ENCODE assay signal across 9 mouse cellular contexts in the genomic region with DNA sequence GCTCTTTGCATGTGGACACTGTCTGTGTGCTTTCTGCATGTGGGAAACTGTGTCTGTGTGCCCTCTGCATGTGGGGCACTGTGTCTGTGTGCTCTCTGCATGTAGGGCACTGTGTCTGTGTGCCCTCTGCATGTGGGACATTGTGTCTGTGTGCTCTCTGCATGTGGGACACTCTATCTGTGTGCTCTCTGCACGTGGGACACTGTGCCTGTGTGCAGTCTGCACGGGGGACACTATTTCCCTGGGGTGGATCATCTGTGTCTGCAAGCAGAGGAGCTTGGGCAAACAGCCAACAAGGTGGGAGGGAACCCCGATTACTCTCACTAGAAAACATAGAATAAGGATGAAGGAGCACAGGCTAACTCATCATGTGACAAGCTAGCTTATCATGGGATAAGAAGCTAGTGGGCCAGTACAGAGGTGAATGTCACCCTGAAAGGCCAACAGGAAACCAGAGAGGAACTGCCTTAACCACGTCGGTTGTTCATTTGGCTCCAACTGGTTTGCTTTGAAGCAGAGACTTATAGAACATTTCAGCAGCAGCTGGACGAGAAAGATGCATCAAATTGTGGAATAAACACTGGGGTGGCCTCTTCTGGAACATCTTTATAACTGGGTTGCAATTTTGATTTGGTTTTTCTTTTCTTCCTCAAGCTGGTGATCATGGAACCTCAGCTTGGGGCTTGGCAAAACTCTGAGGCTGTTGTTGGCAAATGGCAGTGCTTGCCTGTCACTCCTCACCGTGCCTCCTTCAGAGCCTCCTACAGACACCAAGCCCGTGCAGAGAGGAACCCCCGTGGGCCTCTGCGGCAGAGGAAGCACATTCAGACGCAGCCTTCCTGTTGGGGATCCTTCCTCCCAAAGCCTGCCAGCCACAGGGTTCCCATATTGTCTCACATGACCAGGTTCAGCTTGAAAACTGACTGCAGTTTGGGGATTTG. TPM values are rescaled to one million over a fixed set of nuclear protein-coding genes. Genes with fewer than 3 reads are reported as not detected.
DNase-seq lines count a peak whose midpoint lies in the region; ATAC-seq lines count a peak whose summit lies in the region.
"Had no signal": no experiment of that assay in that cellular context is flagged by ENCODE, and none has a peak within 500 bp of the region (broad histone marks: within the 10 kb centered on the region; RNA-seq: fewer than 3 reads in every experiment).

No protein-coding gene starts in this region.

- H3K27me3 ChIP-seq in embryonic facial prominence, embryonic 14.5 days (replicated peaks; ENCODE audit: control insufficient read depth, insufficient read depth, low read length): no peaks in the 10 kb centered on the region

- peak overlapping the region; percentile 10 for H3K27ac ChIP-seq in embryonic facial prominence, embryonic 14.5 days (replicated peaks; ENCODE audit: low read depth, low read length)

- peaks cover 11% of the 10 kb centered on the region for H3K4me1 ChIP-seq in embryonic facial prominence, embryonic 14.5 days (ENCODE audit: control insufficient read depth, insufficient read depth, low read length)

- H3K36me3 ChIP-seq in embryonic facial prominence, embryonic 14.5 days (ENCODE audit: control insufficient read depth, insufficient read depth, low read length): no peaks in the 10 kb centered on the region
- H3K36me3 ChIP-seq: G1E had no signal

- no peak for ATAC-seq in embryonic facial prominence, embryonic 14.5 days (ENCODE audit: low read depth)
- ATAC-seq in megakaryocyte-erythroid progenitor cell, adult 5-6 weeks (replicated peaks; ENCODE audit: low FRiP score, low TSS enrichment, poor library complexity, severe bottlenecking): peak; percentile 52; the same call in 1 of the 2 replicates

- H3K4me2 ChIP-seq in embryonic facial prominence, embryonic 14.5 days (ENCODE audit: low read depth, low read length): no peak overlapping the region

- no peaks in the 10 kb centered on the region for H3K9me3 ChIP-seq in embryonic facial prominence, embryonic 14.5 days (ENCODE audit: control insufficient read depth, low read length)

- intact Hi-C loops in left cerebral cortex, postnatal 14 days (cut with DNase I): no loop called here

- H3K9ac ChIP-seq in embryonic facial prominence, embryonic 14.5 days (ENCODE audit: low read depth, low read length): no peak overlapping the region

- peak; percentile 98 for DNase-seq in heart, adult 11 months
- no peak for DNase-seq in heart, adult 8-10 months (ENCODE audit: low spot score)
- DNase-seq in CD4-positive helper T cell, adult 2 months (ENCODE audit: low read depth, low spot score): peak; percentile 57
- DNase-seq in embryonic facial prominence, embryonic 14.5 days (ENCODE audit: low spot score): no peak
- peak; percentile 52 to 64 for DNase-seq in left cerebral cortex, postnatal 14 days (ENCODE audit: low spot score in 2 of 2)
- DNase-seq in thymus, postnatal 4 days: peak; percentile 78
- DNase-seq in urinary bladder, adult 2 months (ENCODE audit: low spot score): no peak

- 23% methylated on average over 11 of the region's 11 CpGs for WGBS in embryonic facial prominence, embryonic 14.5 days

- no peak overlapping the region for H3K4me3 ChIP-seq in embryonic facial prominence, embryonic 14.5 days (ENCODE audit: low read depth, low read length)

RNA-seq across cellular contexts. Expression of a gene that starts 20.9 kb away (rescaled TPM):
- 1 to 10 TPM in 2 of 4 experiments, under 1 TPM in 2; 0.79 to 2.2 (median 1.1) TPM for total RNA-seq in heart, adult 8-10 months (2022)
- 20.1 and 23.5 TPM in 2 replicates for polyA plus RNA-seq in embryonic facial prominence, embryonic 14.5 days (2014; fragmentation: Nextera tagmentation; extraction: Ambion mirVana)
- total RNA-seq in left cerebral cortex, postnatal 14 days (2021): 10 to 100 TPM; 28.8 to 33.1 TPM
- 6.9 and 12.7 TPM in 2 replicates for total RNA-seq in megakaryocyte-erythroid progenitor cell, adult 5-6 weeks (2014; fragmentation: Nextera tagmentation)
- 3.6 and 4.0 TPM in 2 replicates for total RNA-seq in megakaryocyte-erythroid progenitor cell, adult 5-6 weeks (2017)
- polyA plus RNA-seq in urinary bladder, adult 2 months (2012; rRNA removed): 12.6 and 14.9 TPM in 2 replicates
- total RNA-seq: G1E had no signal
- polyA plus RNA-seq: G1E had no signal

Comparison
In these comparisons a context has a peak if more than half of its experiments do, and no peak if none do; other contexts are left out.
1. DNase-seq: peak in heart, adult 11 months (single experiment), CD4-positive helper T cell, adult 2 months (single experiment), left cerebral cortex, postnatal 14 days (2 of 2) and thymus, postnatal 4 days (single experiment); none in heart, adult 8-10 months (single experiment), embryonic facial prominence, embryonic 14.5 days (single experiment) and urinary bladder, adult 2 months (single experiment).